Mouse (Mus musculus) cerebellum, adult (tissue): Measurements from ENCODE around the gene D630023F18Rik.

Source experiments
- ATAC-seq: cut with Nextera tagmentation; 2 replicates; pipeline ENCODE4 v1.9.2; 2017; ENCODE audit warnings: mild to moderate bottlenecking, moderate library complexity, mixed read lengths; ENCODE audit not compliant: insufficient number of reproducible peaks, low FRiP score, low TSS enrichment

D630023F18Rik gene

GRCm38 (mm10) chr1:65112031-65112806 lies 10.8 kb downstream of the D630023F18Rik start:
- peak; percentile 76; the same call in 1 of the 2 replicates for ATAC-seq

- ATAC-seq: no peak
Observed at GRCm38 (mm10) chr1:65109756-65110435, 13.1 kb downstream of the D630023F18Rik start.

DNA sequence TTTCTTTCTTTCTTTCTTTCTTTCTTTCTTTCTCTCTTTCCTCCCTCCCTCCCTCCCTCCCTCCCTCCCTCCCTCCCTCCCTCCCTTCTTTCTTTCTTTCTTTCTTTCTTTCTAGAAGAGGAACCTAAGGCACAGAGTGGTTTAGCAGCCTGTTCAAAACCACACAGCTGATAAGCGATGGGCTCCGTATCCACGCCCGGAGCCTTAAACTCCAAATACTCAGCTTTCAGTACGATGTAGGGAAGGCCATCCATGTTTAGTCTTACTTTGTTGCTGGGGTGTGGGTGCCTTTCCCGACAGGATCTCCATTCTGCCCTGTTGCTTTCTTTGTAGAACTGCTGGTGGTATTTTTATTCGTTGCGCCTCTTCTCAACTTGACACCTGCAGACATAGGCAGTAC lies 13.8 kb downstream of the D630023F18Rik start:
- ATAC-seq: no peak

GRCm38 (mm10) chr1:65107654-65108279 lies 15.2 kb downstream of the D630023F18Rik start:
- ATAC-seq: no peak

- ATAC-seq: no peak
Observed at GRCm38 (mm10) chr1:65103273-65103672, 19.7 kb downstream of the D630023F18Rik start, which contains the start of gene Cryga. Cryga (minus strand) TSS chr1:65103373.

- no peak for ATAC-seq
Observed at GRCm38 (mm10) chr1:65096953-65097352, 26.1 kb downstream of the D630023F18Rik start.

GRCm38 (mm10) chr1:65091566-65091965 lies 31.4 kb downstream of the D630023F18Rik start:
- no peak for ATAC-seq

DNA sequence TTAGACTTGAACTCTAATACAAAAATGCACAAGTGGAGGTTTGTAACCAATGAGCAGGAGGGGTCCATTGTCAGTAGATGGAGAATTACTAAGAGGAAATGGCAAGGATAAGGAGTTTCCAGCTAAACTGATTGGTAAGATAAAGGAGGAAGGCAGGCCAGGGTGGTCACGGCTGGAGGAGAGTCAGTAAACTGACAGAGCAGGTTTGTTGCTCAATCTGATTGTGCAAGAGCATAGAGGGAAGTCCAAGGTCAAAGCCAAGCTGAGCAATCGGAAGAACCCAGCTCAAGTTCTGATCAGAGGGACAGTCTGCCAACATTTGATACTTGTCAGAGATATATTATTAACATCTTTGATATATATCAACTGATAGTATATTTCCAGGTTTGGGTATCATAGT lies 32.6 kb downstream of the D630023F18Rik start:
- no peak for ATAC-seq

GRCm38 (mm10) chr1:65088567-65089356 lies 34.3 kb downstream of the D630023F18Rik start:
- ATAC-seq: no peak

DNA sequence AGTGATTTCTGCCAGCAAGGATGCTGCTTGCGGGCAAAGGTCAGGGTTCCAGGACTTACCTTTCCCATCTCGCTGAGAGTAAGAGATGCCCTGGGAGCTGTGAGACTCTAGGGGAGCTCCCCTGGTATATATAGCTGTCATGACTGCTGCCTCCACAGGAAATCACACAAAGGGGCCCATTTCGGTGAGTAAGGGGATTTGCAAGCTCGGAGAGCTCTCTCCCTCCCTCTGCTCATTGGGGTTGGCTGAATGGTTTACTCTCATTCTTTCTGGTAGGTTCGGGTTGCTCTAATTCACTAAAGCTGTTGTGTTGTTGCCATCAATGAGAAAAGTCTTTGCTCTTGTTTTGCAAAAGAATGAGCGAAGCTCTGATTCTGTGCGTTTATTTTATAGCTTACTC lies 40.8 kb downstream of the D630023F18Rik start, which contains the start of gene Crygb:
TSS of gene Crygb (minus strand) at position 101 of the 400 bp plus-strand sequence.
- no peak for ATAC-seq

DNA sequence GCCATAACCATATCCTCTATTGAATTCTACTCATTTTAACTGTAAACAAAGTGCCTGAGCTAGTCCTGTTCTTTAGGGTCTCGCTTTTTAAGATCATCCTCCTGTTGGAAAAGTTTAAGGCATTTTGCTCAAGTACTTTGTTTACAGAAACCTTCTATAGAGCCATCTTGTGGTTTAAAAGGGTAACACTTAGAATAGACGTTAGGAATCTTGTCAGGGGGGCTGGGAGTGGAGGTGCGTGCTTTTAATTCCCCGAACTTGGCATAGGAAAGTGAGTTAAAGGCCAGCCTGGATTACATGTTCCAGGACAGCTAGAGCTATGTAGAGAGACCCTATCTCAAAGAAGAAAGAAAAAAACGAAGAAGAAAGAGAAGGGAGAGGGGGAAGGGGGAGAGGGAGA lies 47.4 kb downstream of the D630023F18Rik start:
- ATAC-seq: no peak

GRCm38 (mm10) chr1:65073589-65073988 lies 49.4 kb downstream of the D630023F18Rik start, which contains the start of gene Crygc:
Crygc (minus strand) TSS chr1:65073689.
- no peak for ATAC-seq

GRCm38 (mm10) chr1:65067842-65068241 lies 55.2 kb downstream of the D630023F18Rik start:
- no peak for ATAC-seq

GRCm38 (mm10) chr1:65064201-65064600 lies 58.8 kb downstream of the D630023F18Rik start:
- no peak for ATAC-seq

DNA sequence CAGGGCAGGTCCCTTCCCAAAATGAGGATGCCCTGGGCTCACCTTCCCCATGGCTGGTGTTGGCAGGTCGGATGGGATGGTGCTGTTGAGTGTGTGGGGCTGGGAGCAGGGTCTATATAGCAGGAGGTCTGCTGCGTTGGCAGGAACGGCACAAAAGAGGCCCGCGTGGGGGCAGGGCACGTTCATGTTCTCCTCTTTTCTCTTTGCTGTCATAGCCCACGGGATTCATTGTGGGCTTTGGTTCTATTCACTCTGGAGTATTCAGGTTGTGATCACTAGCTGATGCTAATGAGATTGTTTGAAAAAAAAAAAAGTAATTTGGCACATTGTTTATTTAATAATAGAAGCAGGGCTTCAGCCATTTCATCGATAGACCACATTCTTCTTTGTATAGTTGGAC lies 59.7 kb downstream of the D630023F18Rik start, which contains the start of gene Crygd:
TSS of gene Crygd (minus strand) at position 101 of the 400 bp plus-strand sequence.
- ATAC-seq: no peak
